Mouse (Mus musculus): ENCODE results near the gene Gm3542.
"Not testable (repeated sequence)": the region's sequence is repeated elsewhere in the genome, so short reads cannot be mapped to it uniquely, and the experiment has no call there.

Gene Gm3542

DNA sequence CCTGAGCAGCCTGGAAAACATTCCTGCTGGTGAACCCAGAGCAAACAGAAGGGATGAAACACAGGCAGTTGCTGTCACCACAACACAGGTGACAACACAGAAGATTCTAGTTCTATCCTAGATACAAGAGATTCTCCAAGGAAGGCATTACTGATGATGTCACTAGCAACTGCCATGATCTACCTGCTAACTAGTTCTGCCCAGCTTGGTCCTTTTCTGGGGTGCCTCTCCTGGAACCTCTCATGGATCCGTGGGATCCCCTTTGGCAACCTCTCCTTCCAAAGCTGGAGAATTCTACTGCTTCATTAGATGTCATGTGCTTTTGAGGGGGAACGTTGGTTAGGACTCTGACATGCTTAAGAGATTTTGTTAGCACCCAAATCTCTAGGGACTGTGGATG, at the start of gene Gm3542:
Gm3542 (minus strand) TSS at position 101 of the 400 bp plus-strand sequence.
- not testable (repeated sequence) for DNase-seq (ENCODE audit: low spot score in 2 of 2)
